Mouse (Mus musculus) retina, embryonic 14.5 days (tissue): Measurements from ENCODE around the gene Slc16a9.
"Not testable (repeated sequence)": the region's sequence is repeated elsewhere in the genome, so short reads cannot be mapped to it uniquely, and the experiment has no call there.

ENCODE experiments used
- DNase-seq: peaks from one replicate; pipeline ENCODE4 v3.0.0-alpha.2; 2015; ENCODE audit warnings: low spot score

Slc16a9 gene

DNA sequence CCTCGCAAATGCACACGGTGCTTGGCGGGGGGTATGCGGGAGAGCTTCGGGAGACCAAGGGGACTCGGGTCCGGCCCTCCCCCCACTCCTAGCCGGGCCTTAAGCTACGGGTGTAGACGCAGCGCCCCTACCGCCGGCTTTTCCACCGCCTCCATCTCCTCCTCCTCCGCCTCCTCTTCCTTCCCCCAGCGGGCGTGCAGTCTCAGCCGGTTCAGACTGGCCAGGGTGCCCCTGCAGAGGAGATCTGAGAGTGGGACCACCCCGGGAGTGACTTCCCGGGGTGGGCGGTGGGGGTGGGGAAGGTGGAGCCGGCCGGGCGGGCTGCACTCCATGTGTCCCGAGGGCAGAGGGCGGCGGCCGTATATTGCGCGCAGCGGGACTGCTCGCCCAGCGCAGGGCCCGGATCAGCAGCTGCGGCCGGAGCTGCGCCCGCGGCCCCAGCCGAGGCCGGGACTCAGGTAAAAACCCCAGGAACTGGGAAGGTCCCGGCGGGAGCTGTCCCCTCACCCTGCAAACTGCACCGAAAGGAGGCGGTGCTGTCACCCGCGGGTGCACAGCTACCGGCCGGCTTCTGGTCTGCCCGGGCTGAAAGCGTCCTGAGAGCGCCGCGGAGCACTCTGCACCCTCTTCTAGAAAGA, at the start of gene Slc16a9:
TSS of gene Slc16a9 (plus strand) at position 180 of the 638 bp plus-strand sequence.
- peak; percentile 75 for DNase-seq

GRCm38 (mm10) chr10:70195279-70195678, 49.6 kb upstream of the Slc16a9 start:
- no peak for DNase-seq

GRCm38 (mm10) chr10:70195786-70196185, 49.1 kb upstream of the Slc16a9 start:
- DNase-seq: peak; percentile 49

DNA sequence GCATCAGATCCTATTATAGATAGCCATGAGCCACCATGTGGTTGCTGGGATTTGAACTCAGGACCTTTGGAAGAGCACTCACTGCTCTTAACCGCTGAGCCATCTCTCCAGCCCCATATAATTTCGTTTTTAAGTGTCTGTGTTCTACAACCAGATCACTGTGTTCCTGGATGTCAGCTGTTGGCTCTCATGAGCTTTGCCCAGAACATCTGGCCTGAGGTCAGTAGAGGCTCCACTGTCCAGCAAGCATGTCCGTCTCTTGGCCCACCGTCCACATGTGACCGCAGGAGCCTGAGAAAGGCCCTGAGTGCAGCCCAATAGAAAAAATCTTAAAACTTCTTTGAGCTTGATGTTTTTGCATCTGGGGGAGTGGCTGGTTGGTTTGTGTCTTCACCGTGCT, 48.2 kb upstream of the Slc16a9 start:
- no peak for DNase-seq

DNA sequence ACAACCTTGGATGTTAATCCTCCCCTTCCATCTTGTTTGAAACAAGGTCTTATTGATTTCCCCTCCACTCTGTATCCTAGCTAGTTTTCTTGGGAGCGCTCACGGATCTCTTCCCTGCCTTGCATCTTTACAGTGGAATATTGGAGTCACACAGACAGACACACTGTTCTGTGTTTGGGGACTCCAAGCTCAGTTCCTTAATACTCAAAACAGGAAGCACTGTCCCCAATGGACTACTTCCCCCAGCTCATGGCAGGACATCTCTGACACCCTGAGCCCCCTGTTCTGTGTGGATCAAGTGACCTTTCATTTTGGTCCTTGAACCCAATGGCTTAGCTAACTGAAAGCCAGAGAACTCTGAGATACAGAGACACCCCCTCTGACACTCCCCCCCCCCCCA, 47.3 kb upstream of the Slc16a9 start:
- DNase-seq: no peak

DNA sequence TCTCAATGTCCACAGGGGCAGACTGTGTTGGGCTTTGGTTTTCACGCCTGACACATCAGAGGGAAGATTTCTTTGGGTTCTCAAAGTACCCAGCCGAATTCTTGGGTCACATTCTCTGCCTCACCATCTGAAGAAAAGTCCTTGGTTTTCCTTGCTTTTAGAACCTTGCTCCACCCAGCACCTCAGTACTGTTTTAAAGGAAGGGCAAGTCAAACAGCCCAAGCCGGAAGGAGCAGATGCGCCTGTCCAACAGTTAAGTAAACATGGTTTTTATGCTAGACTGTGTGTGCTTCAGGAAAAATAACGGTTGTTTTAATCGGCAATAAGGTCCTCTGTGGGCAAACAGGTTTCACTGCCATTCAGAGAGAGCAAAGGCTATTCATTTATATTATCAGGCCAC, 46.9 kb upstream of the Slc16a9 start:
- DNase-seq: no peak

GRCm38 (mm10) chr10:70198951-70199463, 45.9 kb upstream of the Slc16a9 start:
- no peak for DNase-seq

- no peak for DNase-seq
Measured at GRCm38 (mm10) chr10:70199466-70200210, 45.3 kb upstream of the Slc16a9 start.

- peak; percentile 22 for DNase-seq
Measured at GRCm38 (mm10) chr10:70200889-70201500, 43.9 kb upstream of the Slc16a9 start.

- peak; percentile 55 for DNase-seq
Measured at GRCm38 (mm10) chr10:70204505-70205399, 40.1 kb upstream of the Slc16a9 start, which contains the start of gene Mrln. Gene Mrln (plus strand): TSS chr10:70204664.

GRCm38 (mm10) chr10:70211281-70211680, 33.6 kb upstream of the Slc16a9 start:
- DNase-seq: no peak

- DNase-seq: no peak
Measured at GRCm38 (mm10) chr10:70220971-70221370, 23.9 kb upstream of the Slc16a9 start.

- DNase-seq: not testable (repeated sequence)
Measured at GRCm38 (mm10) chr10:70222231-70222630, 22.7 kb upstream of the Slc16a9 start.

DNA sequence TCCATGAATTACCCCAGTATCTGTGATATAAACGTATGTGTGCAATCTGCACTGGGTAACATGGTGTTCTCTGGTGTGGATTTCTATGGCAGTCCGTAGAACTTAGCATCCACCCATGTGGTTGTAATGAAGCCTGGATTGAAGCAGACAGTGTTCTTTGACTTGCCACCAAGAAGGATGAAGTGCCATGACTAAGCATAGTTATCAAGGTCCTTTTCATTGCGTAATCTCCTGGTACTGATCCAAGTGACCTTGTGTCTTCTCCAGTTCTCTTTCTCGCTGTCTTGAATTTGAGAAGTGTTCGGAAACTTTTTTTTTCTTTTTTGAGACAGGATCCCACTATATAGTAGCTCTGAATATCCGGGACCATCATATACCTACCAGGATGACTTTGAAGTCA, 20.3 kb upstream of the Slc16a9 start:
- DNase-seq: no peak

GRCm38 (mm10) chr10:70225760-70226159, 19.1 kb upstream of the Slc16a9 start:
- DNase-seq: no peak

DNA sequence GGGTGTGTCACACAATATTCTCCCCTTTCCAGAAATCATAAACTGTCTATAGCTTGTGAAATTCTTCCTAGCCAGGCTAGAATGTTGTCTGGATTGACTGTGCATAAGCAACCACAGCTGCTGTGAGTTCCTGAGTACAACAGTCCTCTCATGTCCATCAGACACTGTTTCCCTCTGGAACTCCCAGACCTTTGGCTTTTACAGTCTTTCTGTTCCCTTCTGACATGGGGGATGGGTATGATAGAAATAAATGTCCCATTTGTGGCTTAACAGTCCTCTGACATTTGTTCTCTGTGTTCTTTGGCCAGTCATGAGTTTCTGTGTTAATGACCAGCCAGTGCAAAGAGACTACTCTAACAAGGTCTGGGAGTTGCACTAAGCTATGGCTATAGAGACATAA, 18.3 kb upstream of the Slc16a9 start:
- no peak for DNase-seq

DNA sequence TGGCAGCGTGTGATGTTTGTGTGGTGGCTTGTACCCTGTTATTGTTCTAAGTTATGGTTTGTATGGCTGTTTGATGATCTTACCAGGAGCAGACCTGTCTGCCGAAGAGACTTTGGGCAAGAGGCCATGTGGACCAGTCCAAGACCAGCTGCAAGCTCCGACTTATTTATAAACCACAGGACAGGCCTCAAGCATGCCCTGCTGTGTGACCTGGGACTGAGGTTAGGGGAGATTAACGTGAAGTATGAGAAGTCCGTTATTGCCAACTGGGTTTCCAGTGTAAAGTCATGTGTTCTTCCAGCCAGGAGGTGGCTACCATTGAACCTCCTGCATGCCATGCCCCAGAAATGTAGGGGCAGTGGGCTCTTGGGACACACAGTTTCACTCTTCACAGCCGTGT, 14.5 kb upstream of the Slc16a9 start:
- no peak for DNase-seq

- no peak for DNase-seq
Measured at GRCm38 (mm10) chr10:70237936-70238335, 7.0 kb upstream of the Slc16a9 start.

- no peak for DNase-seq
Measured at GRCm38 (mm10) chr10:70242751-70243444, 2.0 kb upstream of the Slc16a9 start.

DNA sequence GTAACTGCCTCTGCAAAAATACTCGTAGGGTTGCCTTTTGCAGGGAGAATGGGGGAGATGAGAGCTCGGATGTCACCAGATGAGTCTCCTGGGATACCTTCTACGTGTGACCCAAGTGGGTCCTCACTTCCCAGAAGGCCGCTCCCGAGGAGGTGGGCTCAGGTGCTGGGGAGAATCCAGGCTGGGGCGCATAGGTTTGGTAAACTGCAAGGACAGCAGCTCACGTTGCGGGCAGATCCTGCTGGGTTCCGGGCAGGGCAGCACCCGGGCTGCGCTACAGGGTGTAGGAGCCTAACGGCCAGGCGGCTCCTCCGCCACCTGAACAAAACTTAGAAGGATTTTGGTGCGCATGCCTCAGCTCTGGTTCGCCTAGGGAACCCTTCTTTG, 652 bp downstream of the Slc16a9 start:
- peak; percentile 26 for DNase-seq

- peak; percentile 17 for DNase-seq
Measured at GRCm38 (mm10) chr10:70246076-70246475, 1.2 kb downstream of the Slc16a9 start.
